In the genomic region with DNA sequence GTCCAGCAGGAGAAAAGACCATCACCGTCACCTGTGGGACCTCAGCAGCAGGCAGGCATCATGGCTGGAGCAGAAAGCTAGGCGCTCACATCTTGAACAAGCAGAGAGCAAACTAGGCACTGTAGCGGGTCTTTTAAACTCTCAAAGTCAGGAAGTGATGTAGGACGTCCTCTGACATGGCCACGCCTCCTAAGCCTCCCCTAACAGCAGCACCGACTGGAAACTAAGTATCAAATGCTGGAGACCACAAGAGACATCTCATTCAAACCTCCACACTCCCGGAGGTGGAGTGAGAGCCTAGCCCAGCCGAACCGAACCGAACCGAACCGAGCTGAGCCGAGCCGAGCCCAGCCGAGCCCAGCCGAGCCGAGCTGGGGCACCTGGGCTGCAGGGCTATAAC, we compare ENCODE assay signal across 9 mouse cellular contexts. TPM values are rescaled to one million over a fixed set of nuclear protein-coding genes. Genes with fewer than 3 reads are reported as not detected.
DNase-seq lines count a peak whose midpoint lies in the region; ATAC-seq lines count a peak whose summit lies in the region.
"Had no signal": no experiment of that assay in that cellular context is flagged by ENCODE, and none has a peak within 500 bp of the region (broad histone marks: within the 10 kb centered on the region; RNA-seq: fewer than 3 reads in every experiment).

No protein-coding gene starts in this region.

- H3K4me1 ChIP-seq in heart, embryonic 12.5 days (replicated peaks) = 0 out of 2 replicates have a peak, but pooled peaks cover 5% of the 10 kb centered on the region
- H3K4me1 ChIP-seq in embryonic facial prominence, embryonic 11.5 days (ENCODE audit: control insufficient read depth, insufficient read depth, low read length) = no peaks in the 10 kb centered on the region
- H3K4me1 ChIP-seq in intestine, embryonic 15.5 days (replicated peaks) = 0 out of 2 replicates have a peak, but pooled peaks cover 3% of the 10 kb centered on the region
- peaks cover 7% of the 10 kb centered on the region; the same call in 1 of the 2 replicates for H3K4me1 ChIP-seq in midbrain, embryonic 16.5 days (ENCODE audit: control insufficient read depth, insufficient read depth, low read length)

- peak overlapping the region; percentile 54 for H3K4me2 ChIP-seq in heart, embryonic 12.5 days
- no peak overlapping the region for H3K4me2 ChIP-seq in embryonic facial prominence, embryonic 11.5 days (ENCODE audit: low read depth, low read length)
- peak overlapping the region; percentile 33 for H3K4me2 ChIP-seq in intestine, embryonic 15.5 days (replicated peaks)
- H3K4me2 ChIP-seq in midbrain, embryonic 16.5 days (ENCODE audit: low read length) = peak overlapping the region; percentile 46

- H3K36me3 ChIP-seq in heart, embryonic 12.5 days = no peaks in the 10 kb centered on the region
- H3K36me3 ChIP-seq in embryonic facial prominence, embryonic 11.5 days (replicated peaks; ENCODE audit: control insufficient read depth, insufficient read depth, low read depth, low read length) = no peaks in the 10 kb centered on the region
- H3K36me3 ChIP-seq in intestine, embryonic 15.5 days = no peaks in the 10 kb centered on the region
- H3K36me3 ChIP-seq in midbrain, embryonic 16.5 days (ENCODE audit: control insufficient read depth, insufficient read depth, low read length) = no peaks in the 10 kb centered on the region

- peaks cover 9% of the 10 kb centered on the region for H3K27me3 ChIP-seq in heart, embryonic 12.5 days (replicated peaks)
- H3K27me3 ChIP-seq in embryonic facial prominence, embryonic 11.5 days (ENCODE audit: control insufficient read depth, insufficient read depth, low read length) = peaks cover 2% of the 10 kb centered on the region; the same call in 1 of the 2 replicates
- H3K27me3 ChIP-seq in intestine, embryonic 15.5 days (replicated peaks) = no peaks in the 10 kb centered on the region; the same call in 1 of the 2 replicates
- H3K27me3 ChIP-seq in midbrain, embryonic 16.5 days (ENCODE audit: control insufficient read depth, insufficient read depth, low read depth, low read length) = no peaks in the 10 kb centered on the region

- 24% methylated on average over 17 of the region's 17 CpGs for WGBS in heart, embryonic 12.5 days
- 31% methylated on average over 17 of the region's 17 CpGs for WGBS in embryonic facial prominence, embryonic 11.5 days
- WGBS in intestine, embryonic 15.5 days = 29% methylated on average over 17 of the region's 17 CpGs
- WGBS in midbrain, embryonic 16.5 days = 29% methylated on average over 17 of the region's 17 CpGs

- DNase-seq in heart, postnatal 4 days = no peak
- DNase-seq in embryonic facial prominence, embryonic 11.5 days (ENCODE audit: low spot score) = peak; percentile 49
- DNase-seq in gastrocnemius, postnatal 10 days = no peak
- DNase-seq in layer of hippocampus, postnatal 10 days (ENCODE audit: low spot score in 2 of 2) = no peak
- DNase-seq: cerebellum, adult 11 months had no signal

- no peak overlapping the region for H3K9ac ChIP-seq in heart, embryonic 12.5 days
- no peak overlapping the region; the same call in 1 of the 2 replicates for H3K9ac ChIP-seq in embryonic facial prominence, embryonic 11.5 days (replicated peaks; ENCODE audit: low read length)
- no peak overlapping the region for H3K9ac ChIP-seq in intestine, embryonic 15.5 days
- peak overlapping the region; percentile 50 for H3K9ac ChIP-seq in midbrain, embryonic 16.5 days (ENCODE audit: low read depth, low read length)

- ATAC-seq in heart, embryonic 12.5 days (ENCODE audit: insufficient number of reproducible peaks, low FRiP score) = no peak
- ATAC-seq in embryonic facial prominence, embryonic 11.5 days (replicated peaks; ENCODE audit: insufficient number of reproducible peaks, low FRiP score, low TSS enrichment, low read depth) = no peak
- ATAC-seq in intestine, embryonic 15.5 days = no peak
- no peak for ATAC-seq in midbrain, embryonic 16.5 days
- ATAC-seq in megakaryocyte progenitor cell, adult 5-6 weeks (replicated peaks; ENCODE audit: poor library complexity) = no peak

- no peak overlapping the region for H3K27ac ChIP-seq in heart, embryonic 12.5 days (ENCODE audit: poor library complexity, severe bottlenecking)
- no peak overlapping the region for H3K27ac ChIP-seq in embryonic facial prominence, embryonic 11.5 days (replicated peaks; ENCODE audit: low read depth, low read length)
- no peak overlapping the region for H3K27ac ChIP-seq in intestine, embryonic 15.5 days
- no peak overlapping the region for H3K27ac ChIP-seq in midbrain, embryonic 16.5 days (ENCODE audit: low read length)

- H3K4me3 ChIP-seq in heart, embryonic 12.5 days = peak overlapping the region; percentile 28
- H3K4me3 ChIP-seq in embryonic facial prominence, embryonic 11.5 days (ENCODE audit: low read depth, low read length) = no peak overlapping the region; the same call in 1 of the 2 replicates
- peak overlapping the region; percentile 18; the same call in 1 of the 2 replicates for H3K4me3 ChIP-seq in intestine, embryonic 15.5 days (replicated peaks)
- H3K4me3 ChIP-seq in midbrain, embryonic 16.5 days (ENCODE audit: low read depth, low read length) = peak overlapping the region; percentile 23

- H3K9me3 ChIP-seq in heart, embryonic 12.5 days (replicated peaks) = 0 out of 2 replicates have a peak, but pooled peaks cover 3% of the 10 kb centered on the region
- H3K9me3 ChIP-seq in embryonic facial prominence, embryonic 11.5 days (replicated peaks; ENCODE audit: control insufficient read depth, low read length) = no peaks in the 10 kb centered on the region
- no peaks in the 10 kb centered on the region for H3K9me3 ChIP-seq in intestine, embryonic 15.5 days
- H3K9me3 ChIP-seq in midbrain, embryonic 16.5 days (replicated peaks; ENCODE audit: control insufficient read depth, low read length, poor library complexity, severe bottlenecking) = no peaks in the 10 kb centered on the region; the same call in 1 of the 2 replicates

RNA-seq across cellular contexts. Expression of a gene that starts 15.2 kb away (rescaled TPM):
- 103 and 111 TPM in 2 replicates for polyA plus RNA-seq in heart, embryonic 12.5 days (2016; fragmentation: Nextera tagmentation; extraction: Ambion mirVana)
- total RNA-seq in heart, postnatal 4 days (2021) = 100 to 1,000 TPM in 1 of 2 experiments, 10 to 100 TPM in 1; 99.6 to 108 TPM
- 108 and 109 TPM in 2 replicates for polyA plus RNA-seq in embryonic facial prominence, embryonic 11.5 days (2014; fragmentation: Nextera tagmentation; extraction: Ambion mirVana)
- polyA plus RNA-seq in intestine, embryonic 15.5 days (2015; fragmentation: Nextera tagmentation; extraction: Ambion mirVana) = 59.1 and 61.8 TPM in 2 replicates
- 193 and 218 TPM in 2 replicates for polyA plus RNA-seq in midbrain, embryonic 16.5 days (2015; fragmentation: Nextera tagmentation; extraction: Ambion mirVana)
- total RNA-seq in gastrocnemius, postnatal 10 days (2021) = 10 to 100 TPM; 55.5 to 60.8 TPM
- total RNA-seq in megakaryocyte progenitor cell, adult 5-6 weeks (2015) = 32.0 and 45.6 TPM in 2 replicates
- total RNA-seq in megakaryocyte progenitor cell, adult 5-6 weeks (2017) = 29.1 and 30.7 TPM in 2 replicates
- 100 to 1,000 TPM; 172 to 178 TPM for total RNA-seq in layer of hippocampus, postnatal 10 days (2021)

RNA-seq across cellular contexts. Expression of a gene that starts 34.5 kb away (rescaled TPM):
- 0.14 and 0.41 TPM in 2 replicates for polyA plus RNA-seq in heart, embryonic 12.5 days (2016; fragmentation: Nextera tagmentation; extraction: Ambion mirVana)
- 1 to 10 TPM; 1.3 to 1.7 TPM for total RNA-seq in heart, postnatal 4 days (2021)
- 0.25 TPM in 1 of 2 replicates, not detected in the other for polyA plus RNA-seq in embryonic facial prominence, embryonic 11.5 days (2014; fragmentation: Nextera tagmentation; extraction: Ambion mirVana)
- polyA plus RNA-seq in intestine, embryonic 15.5 days (2015; fragmentation: Nextera tagmentation; extraction: Ambion mirVana) = not detected in 2 replicates
- polyA plus RNA-seq in midbrain, embryonic 16.5 days (2015; fragmentation: Nextera tagmentation; extraction: Ambion mirVana) = not detected in 2 replicates
- under 1 TPM; 0.26 to 0.27 TPM for total RNA-seq in gastrocnemius, postnatal 10 days (2021)
- not detected in 2 replicates for total RNA-seq in megakaryocyte progenitor cell, adult 5-6 weeks (2015)
- not detected in 2 replicates for total RNA-seq in megakaryocyte progenitor cell, adult 5-6 weeks (2017)
- 10 to 100 TPM; 57.7 to 66.4 TPM for total RNA-seq in layer of hippocampus, postnatal 10 days (2021)

RNA-seq across cellular contexts. Expression of a gene that starts 45.6 kb away (rescaled TPM):
- polyA plus RNA-seq in heart, embryonic 12.5 days (2016; fragmentation: Nextera tagmentation; extraction: Ambion mirVana) = 49.6 and 51.9 TPM in 2 replicates
- 10 to 100 TPM; 25.4 to 25.6 TPM for total RNA-seq in heart, postnatal 4 days (2021)
- 11.8 and 13.7 TPM in 2 replicates for polyA plus RNA-seq in embryonic facial prominence, embryonic 11.5 days (2014; fragmentation: Nextera tagmentation; extraction: Ambion mirVana)
- 71.6 and 78.7 TPM in 2 replicates for polyA plus RNA-seq in intestine, embryonic 15.5 days (2015; fragmentation: Nextera tagmentation; extraction: Ambion mirVana)
- polyA plus RNA-seq in midbrain, embryonic 16.5 days (2015; fragmentation: Nextera tagmentation; extraction: Ambion mirVana) = 7.5 and 9.3 TPM in 2 replicates
- 10 to 100 TPM; 29.9 to 38.0 TPM for total RNA-seq in gastrocnemius, postnatal 10 days (2021)
- total RNA-seq in megakaryocyte progenitor cell, adult 5-6 weeks (2015) = 0.12 TPM in 1 of 2 replicates, not detected in the other
- total RNA-seq in megakaryocyte progenitor cell, adult 5-6 weeks (2017) = 0.21 and 0.30 TPM in 2 replicates
- 1 to 10 TPM; 1.0 to 1.3 TPM for total RNA-seq in layer of hippocampus, postnatal 10 days (2021)

Comparison
In these comparisons a context has a peak if more than half of its experiments do, and no peak if none do; other contexts are left out.
1. RNA of a gene that starts 34.5 kb away (total RNA-seq): 57.7 to 66.4 TPM in layer of hippocampus, postnatal 10 days; 1.3 to 1.7 TPM in heart, postnatal 4 days, 0.26 to 0.27 TPM in gastrocnemius, postnatal 10 days and not detected in megakaryocyte progenitor cell, adult 5-6 weeks; every median in the first group is over 10 times any median in the second.
2. RNA of a gene that starts 45.6 kb away (total RNA-seq): 29.9 to 38.0 TPM in gastrocnemius, postnatal 10 days and 25.4 to 25.6 TPM in heart, postnatal 4 days; 1.0 to 1.3 TPM in layer of hippocampus, postnatal 10 days and 0.12 to 0.30 TPM in megakaryocyte progenitor cell, adult 5-6 weeks; every median in the first group is over 10 times any median in the second.